Mouse (Mus musculus): ENCODE measurements at regions not wholly inside any gene's neighbourhood (a gene's known extent, or its start where the extent isn't known, plus 50 kb on each side); places are given as distances from the start of the nearest gene placed in this dataset.
"Not testable (repeated sequence)": the region's sequence is repeated elsewhere in the genome, so short reads cannot be mapped to it uniquely, and the experiment has no call there.

- no peak for DNase-seq (ENCODE audit: low spot score)
Measured at GRCm38 (mm10) chr3:153144217-153144616, 162.2 kb upstream of the St6galnac5 start.

GRCm38 (mm10) chr3:153140985-153141384, 158.9 kb upstream of the St6galnac5 start:
- no peak for DNase-seq (ENCODE audit: low spot score)

GRCm38 (mm10) chr3:153125335-153125734, 143.3 kb upstream of the St6galnac5 start:
- no peak for DNase-seq (ENCODE audit: low spot score)

GRCm38 (mm10) chr3:153121934-153122333, 139.9 kb upstream of the St6galnac5 start:
- no peak for DNase-seq (ENCODE audit: low spot score)

GRCm38 (mm10) chr3:153119142-153119541, 137.1 kb upstream of the St6galnac5 start:
- DNase-seq (ENCODE audit: low spot score): no peak

GRCm38 (mm10) chr3:153118643-153119042, 136.6 kb upstream of the St6galnac5 start:
- no peak for DNase-seq (ENCODE audit: low spot score)

GRCm38 (mm10) chr3:153105591-153105990, 123.5 kb upstream of the St6galnac5 start:
- DNase-seq (ENCODE audit: low spot score): no peak

GRCm38 (mm10) chr3:153090572-153090971, 108.5 kb upstream of the St6galnac5 start:
- DNase-seq (ENCODE audit: low spot score): not testable (repeated sequence)

GRCm38 (mm10) chr3:153085096-153085788, 103.2 kb upstream of the St6galnac5 start:
- DNase-seq (ENCODE audit: low spot score): peak; percentile 35

GRCm38 (mm10) chr3:153084226-153085095, 102.4 kb upstream of the St6galnac5 start:
- peak; percentile 20 for DNase-seq (ENCODE audit: low spot score)

- no peak for DNase-seq (ENCODE audit: low spot score)
Measured at GRCm38 (mm10) chr3:153080371-153080770, 98.3 kb upstream of the St6galnac5 start.

GRCm38 (mm10) chr3:153077846-153078703, 96.0 kb upstream of the St6galnac5 start:
- DNase-seq (ENCODE audit: low spot score): no peak

GRCm38 (mm10) chr3:153072200-153072919, 90.3 kb upstream of the St6galnac5 start:
- DNase-seq (ENCODE audit: low spot score): no peak

GRCm38 (mm10) chr3:153071549-153071948, 89.5 kb upstream of the St6galnac5 start:
- DNase-seq (ENCODE audit: low spot score): no peak

GRCm38 (mm10) chr3:153071123-153071522, 89.1 kb upstream of the St6galnac5 start:
- DNase-seq (ENCODE audit: low spot score): no peak

GRCm38 (mm10) chr3:153065890-153066289, 83.8 kb upstream of the St6galnac5 start:
- no peak for DNase-seq (ENCODE audit: low spot score)

- DNase-seq (ENCODE audit: low spot score): no peak
Measured at GRCm38 (mm10) chr3:153053163-153053562, 71.1 kb upstream of the St6galnac5 start.

GRCm38 (mm10) chr3:153051566-153051965, 69.5 kb upstream of the St6galnac5 start:
- DNase-seq (ENCODE audit: low spot score): no peak

- DNase-seq (ENCODE audit: low spot score): no peak
Measured at GRCm38 (mm10) chr3:153045328-153045727, 63.3 kb upstream of the St6galnac5 start.

- no peak for DNase-seq (ENCODE audit: low spot score)
Measured at GRCm38 (mm10) chr3:153033980-153034379, 51.9 kb upstream of the St6galnac5 start.

All from urinary bladder, postnatal 14 days (tissue).